Comparison of ENCODE assay signal across 20 mouse cellular contexts in genomic region chr4:120589070-120589469, GRCm38 (mm10). TPM values are rescaled to one million over a fixed set of nuclear protein-coding genes. Genes with fewer than 3 reads are reported as not detected.
DNase-seq lines count a peak whose midpoint lies in the region; ATAC-seq and TF ChIP-seq lines count a peak whose summit lies in the region.
"Had no signal": no experiment of that assay in that cellular context is flagged by ENCODE, and none has a peak within 500 bp of the region (broad histone marks: within the 10 kb centered on the region; RNA-seq: fewer than 3 reads in every experiment).

No protein-coding gene starts in this region.

- no peak for TF ChIP-seq RAD21 in CH12.LX (IDR thresholded peaks at IDR 0.05; ENCODE audit: low read depth, low read length)

- ATAC-seq in lung, embryonic 16.5 days (ENCODE audit: low read depth): no peak
- ATAC-seq in megakaryocyte, adult 5-6 weeks (ENCODE audit: poor library complexity, severe bottlenecking): peak; percentile 56

- 10% methylated on average over 3 of the region's 3 CpGs for WGBS in heart, embryonic 10.5 days
- 22% methylated on average over 3 of the region's 3 CpGs for WGBS in lung, embryonic 16.5 days

- dilution Hi-C loops in CH12.LX (cut with MboI; ENCODE audit: extremely low pct_ligation_motif_present, extremely low pct_unique_long_range_greater_than_20kb, low sequenced_read_pairs): no loop called here

- TF ChIP-seq EP300 in CH12.LX (IDR thresholded peaks at IDR 0.05; ENCODE audit: low read length): peak; percentile 45; the same call in 1 of the 2 replicates

- DNase-seq in heart, embryonic 10.5 days (ENCODE audit: low spot score): no peak
- DNase-seq in heart, postnatal 4 days: no peak
- DNase-seq in lung, adult 18-20 months: no peak
- DNase-seq in CH12.LX (ENCODE audit: extremely low read depth): no peak
- DNase-seq in cerebellum, postnatal 36 days: no peak
- DNase-seq in spleen, postnatal 4 days (ENCODE audit: low spot score in 2 of 2): no peak

- no peak for TF ChIP-seq POLR2A in CH12.LX (IDR thresholded peaks at IDR 0.05; ENCODE audit: low read depth, low read length)

- in situ Hi-C loops in CH12.LX (cut with MboI; ENCODE audit: low pct_ligation_motif_present, low pct_unique_long_range_greater_than_20kb, low sequenced_read_pairs): loop anchor here (25.0 kb wide), 1 partner anchor 273 kb away; the partner anchor contains the start of gene Rims3

- no peaks in the 10 kb centered on the region for H3K9me3 ChIP-seq in heart, embryonic 10.5 days
- no peaks in the 10 kb centered on the region for H3K9me3 ChIP-seq in lung, embryonic 16.5 days (ENCODE audit: control insufficient read depth, low read length)
- H3K9me3 ChIP-seq in CH12.LX (replicated peaks; ENCODE audit: low read length): no peaks in the 10 kb centered on the region
- H3K9me3 ChIP-seq: embryonic facial prominence, embryonic 13.5 days; heart, embryonic 15.5 days had no signal

- H3K4me2 ChIP-seq in lung, embryonic 16.5 days (ENCODE audit: low read depth, low read length): no peak overlapping the region
- peak overlapping the region; percentile 69 for H3K4me2 ChIP-seq in CH12.LX (ENCODE audit: insufficient read depth, low read depth, poor library complexity, severe bottlenecking)
- H3K4me2 ChIP-seq: embryonic facial prominence, embryonic 13.5 days; heart, embryonic 15.5 days had no signal

- peaks cover 27% of the 10 kb centered on the region for H3K27me3 ChIP-seq in heart, embryonic 10.5 days (ENCODE audit: insufficient read depth, poor library complexity, severe bottlenecking)
- no peaks in the 10 kb centered on the region for H3K27me3 ChIP-seq in lung, embryonic 16.5 days (ENCODE audit: control insufficient read depth, insufficient read depth, low read depth, low read length)
- H3K27me3 ChIP-seq in CH12.LX (replicated peaks): peaks cover 22% of the 10 kb centered on the region

- H3K79me2 ChIP-seq in CH12.LX (replicated peaks; ENCODE audit: control insufficient read depth, extremely low read depth, insufficient read depth, poor library complexity, severe bottlenecking): no peaks in the 10 kb centered on the region

- peaks cover 17% of the 10 kb centered on the region for H3K4me1 ChIP-seq in heart, embryonic 10.5 days
- peaks cover 8% of the 10 kb centered on the region for H3K4me1 ChIP-seq in lung, embryonic 16.5 days (replicated peaks; ENCODE audit: control insufficient read depth, insufficient read depth, low read length)
- H3K4me1 ChIP-seq in CH12.LX (ENCODE audit: control insufficient read depth in 1 of 2, insufficient read depth in 2 of 2): peaks cover 6 to 30% of the 10 kb centered on the region in 2 experiments

- no peaks in the 10 kb centered on the region for H3K36me3 ChIP-seq in heart, embryonic 10.5 days
- H3K36me3 ChIP-seq in lung, embryonic 16.5 days (ENCODE audit: control insufficient read depth, insufficient read depth, low read length): no peaks in the 10 kb centered on the region
- H3K36me3 ChIP-seq in CH12.LX (replicated peaks in 1 of 2; ENCODE audit: control insufficient read depth in 1 of 2, insufficient read depth in 1 of 2, low read length in 1 of 2): no peaks in the 10 kb centered on the region
- H3K36me3 ChIP-seq: embryonic facial prominence, embryonic 13.5 days; heart, embryonic 15.5 days had no signal

- H3K27ac ChIP-seq in heart, embryonic 10.5 days: 0 out of 2 replicates have a peak overlapping the region, but pooled peaks have one; percentile 56
- peak overlapping the region; percentile 24; the same call in 1 of the 2 replicates for H3K27ac ChIP-seq in lung, embryonic 16.5 days (ENCODE audit: low read length)
- H3K27ac ChIP-seq in CH12.LX (ENCODE audit: insufficient read depth, low read depth): no peak overlapping the region
- H3K27ac ChIP-seq: embryonic facial prominence, embryonic 13.5 days; heart, embryonic 15.5 days; layer of hippocampus, adult 2 months had no signal

- no peak for TF ChIP-seq CTCF in CH12.LX (conservative IDR thresholded peaks at IDR 0.05 in 1 of 2, IDR thresholded peaks at IDR 0.05 in 1 of 2; ENCODE audit: low read depth in 2 of 2, low read length in 2 of 2)

- peak overlapping the region; percentile 27; the same call in 1 of the 2 replicates for H3K9ac ChIP-seq in lung, embryonic 16.5 days (ENCODE audit: low read length)
- H3K9ac ChIP-seq in CH12.LX (ENCODE audit: insufficient read depth, low read depth): 0 out of 2 replicates have a peak overlapping the region, but pooled peaks have one; percentile 31
- H3K9ac ChIP-seq: embryonic facial prominence, embryonic 13.5 days; heart, embryonic 15.5 days had no signal

- H3K4me3 ChIP-seq in heart, embryonic 10.5 days: no peak overlapping the region
- H3K4me3 ChIP-seq in lung, embryonic 16.5 days (ENCODE audit: low read length): no peak overlapping the region
- no peak overlapping the region for H3K4me3 ChIP-seq in CH12.LX (replicated peaks in 1 of 3; ENCODE audit: low read depth in 2 of 3, low read length in 2 of 3, poor library complexity in 1 of 3)
- H3K4me3 ChIP-seq: embryonic facial prominence, embryonic 13.5 days; heart, embryonic 15.5 days; layer of hippocampus, adult 2 months had no signal

TF ChIP-seq in CH12.LX, 34 proteins besides CTCF, POLR2A, EP300 and RAD21:
- TF ChIP-seq POLR2AphosphoS2 (IDR thresholded peaks at IDR 0.05; ENCODE audit: low read depth, low read length) (no peak), HCFC1 (IDR thresholded peaks at IDR 0.05; ENCODE audit: low read depth, low read length) (no peak), JUN (IDR thresholded peaks at IDR 0.05; ENCODE audit: insufficient read depth, low read depth, low read length) (no peak), BHLHE40 (IDR thresholded peaks at IDR 0.05; ENCODE audit: low read depth, low read length) (no peak), USF2 (conservative IDR thresholded peaks at IDR 0.05; ENCODE audit: low read depth, low read length) (no peak), IRF4 (IDR thresholded peaks at IDR 0.05; ENCODE audit: low read depth, low read length) (peak; percentile 91), USF1 (IDR thresholded peaks at IDR 0.05; ENCODE audit: low read depth, low read length) (no peak)

RNA-seq across cellular contexts. Expression of gene Gm8439, which starts 0.5 kb away (rescaled TPM):
- 0.36 and 0.41 TPM in 2 replicates for polyA plus RNA-seq in heart, embryonic 10.5 days (2016; fragmentation: Nextera tagmentation; extraction: Ambion mirVana)
- not detected for total RNA-seq in heart, postnatal 4 days (2021)
- not detected in 2 replicates for polyA plus RNA-seq in lung, embryonic 16.5 days (2015; fragmentation: Nextera tagmentation; extraction: Ambion mirVana)
- total RNA-seq in CH12.LX (2012; rRNA removed): not detected in 2 replicates
- not detected in 2 replicates for total RNA-seq in CH12.LX (2014; rRNA removed)
- polyA plus RNA-seq in CH12.LX (2012; ENCODE audit: insufficient read length, low read depth): not detected in 2 replicates
- 0.58 and 1.5 TPM in 2 replicates for total RNA-seq in megakaryocyte, adult 5-6 weeks (2015)
- total RNA-seq in megakaryocyte, adult 5-6 weeks (2017): 1.9 TPM in 1 of 2 replicates, not detected in the other
- total RNA-seq: gastrocnemius, postnatal 4 days; layer of hippocampus, adult 2 months; left cerebral cortex, adult 18-20 months had no signal
- polyA plus RNA-seq: cortical plate, adult 2 months; embryonic facial prominence, embryonic 13.5 days; heart, embryonic 15.5 days; hindbrain, embryonic 11.5 days; intestine, embryonic 14.5 days; limb, embryonic 11.5 days; midbrain, embryonic 16.5 days; neural tube, embryonic 11.5 days; stomach, embryonic 14.5 days had no signal

RNA-seq across cellular contexts. Expression of gene Ctps, which starts 19.0 kb away (rescaled TPM):
- 114 and 117 TPM in 2 replicates for polyA plus RNA-seq in heart, embryonic 10.5 days (2016; fragmentation: Nextera tagmentation; extraction: Ambion mirVana)
- 10 to 100 TPM; 85.6 to 87.5 TPM for total RNA-seq in heart, postnatal 4 days (2021)
- 64.8 and 70.0 TPM in 2 replicates for polyA plus RNA-seq in lung, embryonic 16.5 days (2015; fragmentation: Nextera tagmentation; extraction: Ambion mirVana)
- 93.2 and 114 TPM in 2 replicates for total RNA-seq in CH12.LX (2012; rRNA removed)
- 179 and 187 TPM in 2 replicates for total RNA-seq in CH12.LX (2014; rRNA removed)
- polyA plus RNA-seq in CH12.LX (2012; ENCODE audit: insufficient read length, low read depth): 140 and 148 TPM in 2 replicates
- 12.8 TPM in 2 replicates for total RNA-seq in megakaryocyte, adult 5-6 weeks (2015)
- 13.1 and 14.3 TPM in 2 replicates for total RNA-seq in megakaryocyte, adult 5-6 weeks (2017)

RNA-seq across cellular contexts. Expression of gene Slfnl1, which starts 57.0 kb away (rescaled TPM):
- polyA plus RNA-seq in heart, embryonic 10.5 days (2016; fragmentation: Nextera tagmentation; extraction: Ambion mirVana): 0.10 TPM in 2 replicates
- under 1 TPM; 0.24 to 0.54 TPM for total RNA-seq in heart, postnatal 4 days (2021)
- polyA plus RNA-seq in lung, embryonic 16.5 days (2015; fragmentation: Nextera tagmentation; extraction: Ambion mirVana): not detected in 2 replicates
- total RNA-seq in CH12.LX (2012; rRNA removed) (0.17 TPM in 1 of 2 replicates, not detected in the other), CH12.LX (2014; rRNA removed) (not detected in 2 replicates)
- not detected in 2 replicates for polyA plus RNA-seq in CH12.LX (2012; ENCODE audit: insufficient read length, low read depth)
- 0.22 TPM in 1 of 2 replicates, not detected in the other for total RNA-seq in megakaryocyte, adult 5-6 weeks (2015)
- total RNA-seq in megakaryocyte, adult 5-6 weeks (2017): not detected in 2 replicates
- polyA plus RNA-seq: embryonic facial prominence, embryonic 13.5 days; heart, embryonic 15.5 days; intestine, embryonic 14.5 days; limb, embryonic 11.5 days; midbrain, embryonic 16.5 days; neural tube, embryonic 11.5 days; stomach, embryonic 14.5 days had no signal

Comparison
In these comparisons a context has a peak if more than half of its experiments do, and no peak if none do; other contexts are left out.
1. RNA of gene Ctps, which starts 19.0 kb away (total RNA-seq): 93.2 to 187 TPM in CH12.LX and 85.6 to 87.5 TPM in heart, postnatal 4 days; 12.8 to 14.3 TPM in megakaryocyte, adult 5-6 weeks; every median in the first group is over 4 times any median in the second.